Comparison of ENCODE assay signal across 25 mouse cellular contexts in genomic region chr1:172759525-172759924, GRCm38 (mm10).
DNase-seq lines count a peak whose midpoint lies in the region; ATAC-seq lines count a peak whose summit lies in the region.
"Had no signal": no experiment of that assay in that cellular context is flagged by ENCODE, and none has a peak within 500 bp of the region (broad histone marks: within the 10 kb centered on the region; RNA-seq: fewer than 3 reads in every experiment).

No protein-coding gene starts in this region.

- 87% methylated on average over 1 of the region's 1 CpGs for WGBS in hindbrain, embryonic 11.5 days
- 68% methylated on average over 1 of the region's 1 CpGs for WGBS in hindbrain, embryonic 10.5 days

- H3K9me3 ChIP-seq in hindbrain, embryonic 11.5 days (ENCODE audit: control insufficient read depth, low read length) = no peaks in the 10 kb centered on the region
- H3K9me3 ChIP-seq in hindbrain, embryonic 10.5 days = no peaks in the 10 kb centered on the region
- H3K9me3 ChIP-seq: forebrain, embryonic 10.5 days; forebrain, embryonic 13.5 days; heart, embryonic 10.5 days; heart, embryonic 13.5 days; hindbrain, embryonic 13.5 days had no signal

- intact Hi-C loops in left cerebral cortex, postnatal 36 days (cut with DNase I) = no loop called here
- intact Hi-C loops in left cerebral cortex, postnatal 10 days (cut with DNase I) = no loop called here

- DNase-seq in frontal cortex, postnatal 25 days (ENCODE audit: low spot score in 2 of 2) = no peak
- DNase-seq in hindbrain, embryonic 11.5 days (ENCODE audit: low spot score) = no peak
- DNase-seq in hindbrain, embryonic 10.5 days (ENCODE audit: low spot score) = no peak
- DNase-seq in left cerebral cortex, postnatal 36 days (ENCODE audit: low spot score in 2 of 2) = peak; percentile 5 to 32
- no peak for DNase-seq in left cerebral cortex, postnatal 10 days (ENCODE audit: extremely low spot score in 1 of 2, low spot score in 2 of 2)
- peak; percentile 37 for DNase-seq in brain, adult 2 months (ENCODE audit: low read depth, low spot score)
- DNase-seq in spleen, postnatal 36 days (ENCODE audit: low spot score in 2 of 2) = no peak
- DNase-seq: adrenal gland, adult 8-10 months; adrenal gland, postnatal 25 days; cerebellum, adult 18-20 months; cerebellum, adult 9-10 months; gastrocnemius, postnatal 10 days; gastrocnemius, postnatal 36 days; heart, adult 2 months; heart, postnatal 14 days; heart, postnatal 4 days had no signal

- H3K4me2 ChIP-seq in hindbrain, embryonic 11.5 days (replicated peaks; ENCODE audit: low read depth, low read length) = no peak overlapping the region
- H3K4me2 ChIP-seq: forebrain, embryonic 13.5 days; heart, embryonic 13.5 days; hindbrain, embryonic 13.5 days had no signal

- ATAC-seq in frontal cortex, adult (ENCODE audit: low TSS enrichment) = peak; percentile 90
- ATAC-seq in hindbrain, embryonic 11.5 days (ENCODE audit: low FRiP score) = peak; percentile 13; the same call in 1 of the 2 replicates
- ATAC-seq: activated CD4-positive, CD25-positive, alpha-beta regulatory T cell, adult 4 months; forebrain, embryonic 13.5 days; forebrain, embryonic 16.5 days; hindbrain, embryonic 16.5 days had no signal

- no peak overlapping the region for H3K9ac ChIP-seq in hindbrain, embryonic 11.5 days (ENCODE audit: low read depth, low read length)
- H3K9ac ChIP-seq: forebrain, embryonic 13.5 days; heart, embryonic 13.5 days; hindbrain, embryonic 13.5 days had no signal

- H3K36me3 ChIP-seq in hindbrain, embryonic 11.5 days (ENCODE audit: control insufficient read depth, insufficient read depth, low read length) = no peaks in the 10 kb centered on the region
- no peaks in the 10 kb centered on the region for H3K36me3 ChIP-seq in hindbrain, embryonic 10.5 days
- H3K36me3 ChIP-seq: forebrain, embryonic 10.5 days; heart, embryonic 10.5 days; heart, embryonic 13.5 days; hindbrain, embryonic 13.5 days had no signal

- no peak overlapping the region for H3K4me3 ChIP-seq in hindbrain, embryonic 11.5 days (ENCODE audit: low read depth, low read length)
- H3K4me3 ChIP-seq in hindbrain, embryonic 10.5 days = no peak overlapping the region
- H3K4me3 ChIP-seq: forebrain, embryonic 10.5 days; forebrain, embryonic 13.5 days; heart, adult 2 months; heart, embryonic 10.5 days; heart, embryonic 13.5 days; hindbrain, embryonic 13.5 days had no signal

- no peaks in the 10 kb centered on the region for H3K27me3 ChIP-seq in hindbrain, embryonic 11.5 days (ENCODE audit: control insufficient read depth, insufficient read depth, low read length)
- no peaks in the 10 kb centered on the region for H3K27me3 ChIP-seq in hindbrain, embryonic 10.5 days (ENCODE audit: insufficient read depth, poor library complexity, severe bottlenecking)
- H3K27me3 ChIP-seq: forebrain, embryonic 13.5 days; heart, embryonic 13.5 days; hindbrain, embryonic 13.5 days had no signal

- no peaks in the 10 kb centered on the region for H3K4me1 ChIP-seq in hindbrain, embryonic 11.5 days (replicated peaks; ENCODE audit: control insufficient read depth, insufficient read depth, low read length)
- H3K4me1 ChIP-seq in hindbrain, embryonic 10.5 days (replicated peaks) = peaks cover 9% of the 10 kb centered on the region
- H3K4me1 ChIP-seq: forebrain, embryonic 13.5 days; heart, embryonic 10.5 days; heart, embryonic 13.5 days; hindbrain, embryonic 13.5 days had no signal

- H3K27ac ChIP-seq in hindbrain, embryonic 11.5 days (ENCODE audit: low read depth, low read length) = no peak overlapping the region
- H3K27ac ChIP-seq in hindbrain, embryonic 10.5 days = no peak overlapping the region
- H3K27ac ChIP-seq: forebrain, embryonic 10.5 days; forebrain, embryonic 13.5 days; heart, adult 2 months; heart, embryonic 10.5 days; heart, embryonic 13.5 days; hindbrain, embryonic 13.5 days had no signal

Comparison
In these comparisons a context has a peak if more than half of its experiments do, and no peak if none do; other contexts are left out.
1. DNase-seq: peak in left cerebral cortex, postnatal 36 days (2 of 2) and brain, adult 2 months (single experiment); none in frontal cortex, postnatal 25 days (0 of 2), hindbrain, embryonic 11.5 days (single experiment), hindbrain, embryonic 10.5 days (single experiment), left cerebral cortex, postnatal 10 days (0 of 2) and spleen, postnatal 36 days (0 of 2).